Mouse (Mus musculus) myocyte (in vitro differentiated cells): ENCODE data around the gene Adam33. TPM values are rescaled to one million over a fixed set of nuclear protein-coding genes. Genes with fewer than 3 reads are reported as not detected.

Experiments
- H3K27me3 ChIP-seq: one replicate; pipeline ENCODE4 v1.6.1; 2011; ENCODE audit not compliant: control insufficient read depth, insufficient read depth, insufficient read length
- H3K36me3 ChIP-seq: one replicate; pipeline ENCODE4 v1.6.1; 2011; ENCODE audit not compliant: control insufficient read depth, insufficient read depth
- H3K4me2 ChIP-seq: one replicate; pipeline ENCODE4 v1.6.1; 2011; ENCODE audit warnings: low read depth, control low read depth
- H3K4me3 ChIP-seq: one replicate; pipeline ENCODE4 v1.5.1; 2011; ENCODE audit warnings: mild to moderate bottlenecking, control low read depth, moderate library complexity
- H3K79me2 ChIP-seq: one replicate; pipeline ENCODE4 v1.6.1; 2011; ENCODE audit not compliant: control insufficient read depth, insufficient read depth
- H3ac ChIP-seq: one replicate; pipeline ENCODE4 v1.6.1; 2011; ENCODE audit not compliant: control insufficient read depth, insufficient read length
- CEBPB ChIP-seq: IDR thresholded peaks from 2 replicates; pipeline ENCODE4 v1.6.1; 2011; ENCODE audit warnings: mild to moderate bottlenecking, moderate library complexity; ENCODE audit not compliant: poor library complexity, insufficient read depth, severe bottlenecking
- E2F4 ChIP-seq: IDR thresholded peaks from one replicate; pipeline ENCODE4 v1.6.1; 2011; ENCODE audit warnings: mild to moderate bottlenecking, control low read depth, moderate library complexity; ENCODE audit not compliant: insufficient read depth
- MAX ChIP-seq: IDR thresholded peaks from one replicate; pipeline ENCODE4 v1.6.1; 2011; ENCODE audit warnings: low read depth, mild to moderate bottlenecking, control low read depth
- MYOD1 ChIP-seq, 3 experiments: IDR thresholded peaks; one replicate each; pipeline ENCODE4 v1.6.1; 2011; ENCODE audit warnings: control low read depth in 2 of 3, low read depth in 2 of 3, mild to moderate bottlenecking in 2 of 3, moderate library complexity in 1 of 3; ENCODE audit not compliant: insufficient read length in 2 of 3, control insufficient read depth in 1 of 3
- MYOG ChIP-seq, 3 experiments: IDR thresholded peaks; one replicate each; pipeline ENCODE4 v1.6.1; 2011; ENCODE audit warnings: control low read depth in 2 of 3, low read depth in 2 of 3, mild to moderate bottlenecking in 2 of 3; ENCODE audit not compliant: insufficient read length in 2 of 3, control insufficient read depth in 1 of 3, insufficient read depth in 1 of 3
- POLR2A ChIP-seq: IDR thresholded peaks from one replicate; pipeline ENCODE4 v1.6.1; 2011; ENCODE audit warnings: low read depth, mild to moderate bottlenecking, control low read depth, moderate library complexity; ENCODE audit not compliant: insufficient read length
- POLR2AphosphoS2 ChIP-seq: IDR thresholded peaks from one replicate; pipeline ENCODE4 v1.6.1; 2011; ENCODE audit warnings: low read depth, control low read depth; ENCODE audit not compliant: insufficient read length
- REST ChIP-seq: IDR thresholded peaks from one replicate; pipeline ENCODE4 v1.6.1; 2011; ENCODE audit warnings: mild to moderate bottlenecking, control low read depth, moderate library complexity; ENCODE audit not compliant: insufficient read depth, insufficient read length
- SRF ChIP-seq: IDR thresholded peaks from one replicate; pipeline ENCODE4 v1.6.1; 2011; ENCODE audit warnings: low read depth; ENCODE audit not compliant: control insufficient read depth, insufficient read length
- TCF12 ChIP-seq: IDR thresholded peaks from one replicate; pipeline ENCODE4 v1.6.1; 2011; ENCODE audit warnings: mild to moderate bottlenecking, control low read depth; ENCODE audit not compliant: poor library complexity, insufficient read depth, severe bottlenecking
- TCF3 ChIP-seq: IDR thresholded peaks from one replicate; pipeline ENCODE4 v1.6.1; 2011; ENCODE audit warnings: low read depth, control low read depth; ENCODE audit not compliant: insufficient read length
- USF1 ChIP-seq: IDR thresholded peaks from one replicate; pipeline ENCODE4 v1.6.1; 2011; ENCODE audit warnings: low read depth, mild to moderate bottlenecking, control low read depth, moderate library complexity
- polyA plus RNA-seq: library from polyadenylated mRNA; unstranded; fragments of >200 nt; fragmentation: generic; extraction: Trizol; gene quantifications from one replicate; pipeline ENCODE4 v1.2.1, GENCODE M21; 2012; ENCODE audit warnings: missing spikeins

Gene Adam33
- polyA plus RNA-seq, 1 experiment = 0.02 TPM

GRCm38 (mm10) chr2:131009123-131009522 lies 54.5 kb downstream of the Adam33 start:
- no peak for TF ChIP-seq MYOD1 (IDR thresholded peaks at IDR 0.05; ENCODE audit: control insufficient read depth in 1 of 3, insufficient read length in 2 of 3, low read depth in 2 of 3)
- no peak for TF ChIP-seq REST
- TF ChIP-seq TCF12 = no peak
- TF ChIP-seq TCF3 = no peak
- TF ChIP-seq SRF = no peak
- TF ChIP-seq POLR2A = no peak
- TF ChIP-seq MAX = no peak
- no peak for TF ChIP-seq CEBPB
- no peak for TF ChIP-seq MYOG (IDR thresholded peaks at IDR 0.05; ENCODE audit: control insufficient read depth in 1 of 3, insufficient read depth in 1 of 3, insufficient read length in 2 of 3, low read depth in 2 of 3)
- no peak for TF ChIP-seq USF1
- no peak for TF ChIP-seq E2F4
- no peak for TF ChIP-seq POLR2AphosphoS2
- Histone ChIP-seq H3K4me2 (no peak overlapping the region), H3ac (no peak overlapping the region), H3K36me3 (peaks cover 11% of the 10 kb centered on the region), H3K79me2 (no peaks in the 10 kb centered on the region), H3K4me3 (no peak overlapping the region), H3K27me3 (no peaks in the 10 kb centered on the region)

Other genes starting within 250 kb of the Adam33 start
- gene 4930402H24Rik, start 157.4 kb downstream of the Adam33 start, polyA plus RNA-seq = 10.4 TPM
- 6.8 TPM for gene Atrn, start 157.3 kb downstream of the Adam33 start, polyA plus RNA-seq
- 2.2 TPM for gene Gfra4, start 20.7 kb downstream of the Adam33 start, polyA plus RNA-seq
- gene Siglec1, start 23.0 kb upstream of the Adam33 start, polyA plus RNA-seq = not detected
- 3.3 TPM for gene Hspa12b, start 63.5 kb upstream of the Adam33 start, polyA plus RNA-seq
- not detected for gene Gm11037, start 69.7 kb upstream of the Adam33 start, polyA plus RNA-seq
- 75.2 TPM for gene 1700037H04Rik, start 96.3 kb upstream of the Adam33 start, polyA plus RNA-seq
- 130 TPM for gene Cenpb, start 116.3 kb upstream of the Adam33 start, polyA plus RNA-seq
- 58.4 TPM for gene Cdc25b, start 123.1 kb upstream of the Adam33 start, polyA plus RNA-seq
- gene Spef1, start 123.5 kb upstream of the Adam33 start, polyA plus RNA-seq = 9.4 TPM
- 33.6 TPM for gene Ap5s1, start 143.3 kb upstream of the Adam33 start, polyA plus RNA-seq
- gene Mavs, start 170.2 kb upstream of the Adam33 start, polyA plus RNA-seq = 16.6 TPM
- 26.2 TPM for gene Pank2, start 198.7 kb upstream of the Adam33 start, polyA plus RNA-seq